Mouse (Mus musculus) myocyte (in vitro differentiated cells): ENCODE measurements around the gene Stxbp1.

ENCODE experiments used
- CEBPB ChIP-seq: IDR thresholded peaks from 2 replicates; pipeline ENCODE4 v1.6.1; 2011; ENCODE audit warnings: mild to moderate bottlenecking, moderate library complexity; ENCODE audit not compliant: poor library complexity, insufficient read depth, severe bottlenecking
- MAX ChIP-seq: IDR thresholded peaks from one replicate; pipeline ENCODE4 v1.6.1; 2011; ENCODE audit warnings: low read depth, mild to moderate bottlenecking, control low read depth
- POLR2A ChIP-seq: IDR thresholded peaks from one replicate; pipeline ENCODE4 v1.6.1; 2011; ENCODE audit warnings: low read depth, mild to moderate bottlenecking, control low read depth, moderate library complexity; ENCODE audit not compliant: insufficient read length
- SRF ChIP-seq: IDR thresholded peaks from one replicate; pipeline ENCODE4 v1.6.1; 2011; ENCODE audit warnings: low read depth; ENCODE audit not compliant: control insufficient read depth, insufficient read length
- TCF12 ChIP-seq: IDR thresholded peaks from one replicate; pipeline ENCODE4 v1.6.1; 2011; ENCODE audit warnings: mild to moderate bottlenecking, control low read depth; ENCODE audit not compliant: poor library complexity, insufficient read depth, severe bottlenecking
- USF1 ChIP-seq: IDR thresholded peaks from one replicate; pipeline ENCODE4 v1.6.1; 2011; ENCODE audit warnings: low read depth, mild to moderate bottlenecking, control low read depth, moderate library complexity

DNA sequence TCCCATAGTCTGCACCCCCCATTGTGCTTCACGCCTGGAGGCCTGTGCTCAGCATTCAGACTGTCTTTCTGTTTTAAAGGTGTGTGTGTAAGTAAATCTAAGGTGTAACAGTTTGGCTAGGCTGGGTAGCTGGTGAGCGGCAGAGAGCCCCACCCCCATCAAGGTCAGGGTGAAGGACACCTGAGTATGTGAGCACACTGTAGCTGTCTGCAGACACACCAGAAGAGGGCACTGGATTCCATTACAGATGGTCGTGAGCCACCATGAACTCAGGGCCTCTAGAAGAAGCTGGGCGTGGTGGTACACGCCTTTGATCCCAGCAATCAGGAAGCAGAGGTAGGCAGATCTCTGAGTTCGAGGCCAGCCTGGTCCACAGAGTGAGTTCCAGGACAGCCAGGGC, 65.3 kb downstream of the Stxbp1 start:
- TF ChIP-seq SRF (no peak), USF1 (no peak), POLR2A (no peak), CEBPB (no peak), MAX (no peak), TCF12 (no peak)
